Comparison of ENCODE assay signal across 1 mouse cellular context in genomic region chr5:5486071-5486470, GRCm38 (mm10).
TF ChIP-seq lines count a peak whose summit lies in the region.

No protein-coding gene starts in this region.

TF ChIP-seq in CH12.LX, 34 proteins besides CTCF, POLR2A, EP300 and RAD21 (continued from another document):
- TF ChIP-seq IRF4 (IDR thresholded peaks at IDR 0.05; ENCODE audit: low read depth, low read length), result no peak
- TF ChIP-seq MAFK (IDR thresholded peaks at IDR 0.05; ENCODE audit: insufficient replicate concordance, low read length), result no peak
- TF ChIP-seq ZKSCAN1 (IDR thresholded peaks at IDR 0.05; ENCODE audit: borderline replicate concordance, low read depth, low read length), result no peak
- no peak for TF ChIP-seq ETS1 (conservative IDR thresholded peaks at IDR 0.05; ENCODE audit: low read depth, low read length)
- no peak for TF ChIP-seq ZC3H11A (IDR thresholded peaks at IDR 0.05; ENCODE audit: low read depth, low read length)
- TF ChIP-seq UBTF (IDR thresholded peaks at IDR 0.05; ENCODE audit: low read depth, low read length), result no peak
- no peak for TF ChIP-seq ZNF384 (IDR thresholded peaks at IDR 0.05; ENCODE audit: low read depth, low read length)
- TF ChIP-seq SIN3A (IDR thresholded peaks at IDR 0.05; ENCODE audit: low read length), result no peak
